Mouse (Mus musculus) layer of hippocampus, postnatal 14 days (tissue): ENCODE data around the gene Nfe2. TPM values are rescaled to one million over a fixed set of nuclear protein-coding genes. Genes with fewer than 3 reads are reported as not detected.

ENCODE experiments used
- DNase-seq, 2 experiments: peaks; one replicate each; pipeline ENCODE4 v3.0.0; 2021 to 2022; ENCODE audit warnings: low spot score in 2 of 2, mixed read lengths in 1 of 2
- microRNA-seq, 2 experiments: library from miRNA; unstranded; fragments of <30 nt; microRNA quantifications; one replicate each; pipeline ENCODE4 v1.2.0; 2021
- total RNA-seq, 2 experiments: library from RNA; stranded (reverse); gene quantifications; 2 replicates each; pipeline ENCODE4 v1.2.3; 2021

Gene Nfe2
- total RNA-seq, 2 experiments from 2014 or later, result not detected

- no peak for DNase-seq
These were observed 36.8 kb downstream of the Nfe2 start for GRCm38 (mm10) chr15:103221386-103221785.

GRCm38 (mm10) chr15:103220785-103221184 is 37.4 kb downstream of the Nfe2 start:
- DNase-seq, result no peak

GRCm38 (mm10) chr15:103216052-103216451 is 42.2 kb downstream of the Nfe2 start:
- no peak for DNase-seq

GRCm38 (mm10) chr15:103214971-103215907 is 43.0 kb downstream of the Nfe2 start:
- peak; percentile 88 to 92 for DNase-seq

- DNase-seq, result peak in 1 of 2 experiments; percentile 39
These were observed 44.1 kb downstream of the Nfe2 start for GRCm38 (mm10) chr15:103214149-103214548.

- no peak for DNase-seq
These were observed 53.0 kb downstream of the Nfe2 start for GRCm38 (mm10) chr15:103205156-103205555.

- DNase-seq, result no peak
These were observed 56.0 kb downstream of the Nfe2 start for GRCm38 (mm10) chr15:103202088-103202793.

Small RNA genes lying within 50 kb of the gene (microRNA-seq; reads per million reads assigned to microRNA genes)
- gene Mir148b, result 66.8 to 108 reads per million in 2 experiments

Other genes with a start within 250 kb of the Nfe2 start
- not detected for gene Hoxc4, start 239.5 kb downstream of the Nfe2 start, total RNA-seq
- 10 to 100 TPM; 14.5 to 15.4 TPM for gene Smug1, start 91.3 kb downstream of the Nfe2 start, total RNA-seq
- gene Cbx5, start 18.6 kb downstream of the Nfe2 start, total RNA-seq, result 100 to 1,000 TPM; 155 to 158 TPM
- 100 to 1,000 TPM; 297 to 307 TPM for gene Hnrnpa1, start 18.0 kb downstream of the Nfe2 start, total RNA-seq
- gene Copz1, start 14.3 kb upstream of the Nfe2 start, total RNA-seq, result 100 to 1,000 TPM; 102 to 105 TPM
- under 1 TPM; 0.74 to 0.81 TPM for gene Gpr84, start 52.2 kb upstream of the Nfe2 start, total RNA-seq
- gene Zfp385a, start 81.7 kb upstream of the Nfe2 start, total RNA-seq, result 10 to 100 TPM; 43.2 to 44.4 TPM
- 1 to 10 TPM; 3.4 to 5.8 TPM for gene Itga5, start 108.4 kb upstream of the Nfe2 start, total RNA-seq
- gene Gtsf1, start 172.1 kb upstream of the Nfe2 start, total RNA-seq, result not detected
- not detected for gene Gtsf2, start 190.1 kb upstream of the Nfe2 start, total RNA-seq
- 10 to 100 TPM in 1 of 2 experiments, 1 to 10 TPM in 1; 9.4 to 10.8 TPM for gene Nckap1l, start 195.4 kb upstream of the Nfe2 start, total RNA-seq
- gene Pde1b, start 244.6 kb upstream of the Nfe2 start, total RNA-seq, result 10 to 100 TPM; 55.7 to 63.7 TPM